Mouse (Mus musculus): Measurements from ENCODE around the gene Rps29. TPM values are rescaled to one million over a fixed set of nuclear protein-coding genes. Genes with fewer than 3 reads are reported as not detected.

The Rps29 gene
- 1,000 to 10,000 TPM; 1,313 to 1,405 TPM for total RNA-seq (2021)
- long read RNA-seq, transcript Rps29-201 (3 exons, 390 nt): major isoform, 175 of 180 reads
- long read RNA-seq, partial matches to known transcripts: 5 of 180 reads
- long read RNA-seq, other reads (novel, unspliced or antisense): 0 of 180 reads

- DNase-seq (ENCODE audit: low spot score in 2 of 2): peak; percentile 99
Measured at GRCm38 (mm10) chr12:69158765-69159577, at the start of gene Rps29. Gene Rps29, minus strand, starts transcription at chr12:69159186.

GRCm38 (mm10) chr12:69208520-69208919 is 49.5 kb upstream of the Rps29 start:
- no peak for DNase-seq (ENCODE audit: low spot score in 2 of 2)

GRCm38 (mm10) chr12:69207926-69208325 is 48.9 kb upstream of the Rps29 start:
- no peak for DNase-seq (ENCODE audit: low spot score in 2 of 2)

GRCm38 (mm10) chr12:69207396-69207795 is 48.4 kb upstream of the Rps29 start:
- DNase-seq (ENCODE audit: low spot score in 2 of 2): no peak

- DNase-seq (ENCODE audit: low spot score in 2 of 2): peak in 1 of 2 experiments; percentile 33
Measured at GRCm38 (mm10) chr12:69204052-69204833, 45.3 kb upstream of the Rps29 start, which contains the start of gene Gm49384. Gene Gm49384, minus strand, starts transcription at chr12:69204267.

GRCm38 (mm10) chr12:69198985-69199384 is 40.0 kb upstream of the Rps29 start:
- DNase-seq (ENCODE audit: low spot score in 2 of 2): no peak

- peak; percentile 27 to 64 for DNase-seq (ENCODE audit: low spot score in 2 of 2)
Measured at GRCm38 (mm10) chr12:69198164-69198535, 39.2 kb upstream of the Rps29 start, which contains the start of gene Dnaaf2. Gene Dnaaf2, minus strand, starts transcription at chr12:69198429.

- DNase-seq (ENCODE audit: low spot score in 2 of 2): peak in 1 of 2 experiments; percentile 18
Measured at GRCm38 (mm10) chr12:69197378-69198163, 38.6 kb upstream of the Rps29 start.

GRCm38 (mm10) chr12:69196444-69197377 is 37.7 kb upstream of the Rps29 start, which contains the start of gene Gm49383:
Gene Gm49383, minus strand, starts transcription at chr12:69197104.
- DNase-seq (ENCODE audit: low spot score in 2 of 2): peak; percentile 63 to 64

- DNase-seq (ENCODE audit: low spot score in 2 of 2): no peak
Measured at GRCm38 (mm10) chr12:69192637-69193036, 33.7 kb upstream of the Rps29 start.

- DNase-seq (ENCODE audit: low spot score in 2 of 2): no peak
Measured at GRCm38 (mm10) chr12:69191396-69191795, 32.4 kb upstream of the Rps29 start.

- no peak for DNase-seq (ENCODE audit: low spot score in 2 of 2)
Measured at GRCm38 (mm10) chr12:69190522-69190921, 31.5 kb upstream of the Rps29 start.

- no peak for DNase-seq (ENCODE audit: low spot score in 2 of 2)
Measured at GRCm38 (mm10) chr12:69190074-69190473, 31.1 kb upstream of the Rps29 start.

GRCm38 (mm10) chr12:69186811-69187471 is 28.0 kb upstream of the Rps29 start:
- DNase-seq (ENCODE audit: low spot score in 2 of 2): no peak

- no peak for DNase-seq (ENCODE audit: low spot score in 2 of 2)
Measured at GRCm38 (mm10) chr12:69185371-69185770, 26.4 kb upstream of the Rps29 start.

GRCm38 (mm10) chr12:69184342-69185295 is 25.6 kb upstream of the Rps29 start:
- peak in 1 of 2 experiments; percentile 26 for DNase-seq (ENCODE audit: low spot score in 2 of 2)

- peak; percentile 97 to 99 for DNase-seq (ENCODE audit: low spot score in 2 of 2)
Measured at GRCm38 (mm10) chr12:69183583-69184308, 24.8 kb upstream of the Rps29 start, which contains the start of the genes Rpl36al and Mgat2. Gene Rpl36al, minus strand, starts transcription at chr12:69184083. Gene Mgat2, plus strand, starts transcription at chr12:69184157.

All from layer of hippocampus, adult 18-20 months (tissue).